Mouse (Mus musculus) G1E (cell line): ENCODE data around the gene Zfp593. TPM values are rescaled to one million over a fixed set of nuclear protein-coding genes. Genes with fewer than 3 reads are reported as not detected.

Source experiments
- ATAC-seq: 2 replicates; pipeline ENCODE4 v1.8.0; 2016; ENCODE audit warnings: mild to moderate bottlenecking; ENCODE audit not compliant: insufficient number of reproducible peaks, poor library complexity, low FRiP score, severe bottlenecking; ENCODE audit errors: extremely low read depth
- DNase-seq: peaks from one replicate; pipeline ENCODE4 v3.0.0; 2012; ENCODE audit warnings: low spot score
- H3K27me3 ChIP-seq: 2 replicates; pipeline ENCODE4 v1.6.1; 2012; ENCODE audit warnings: mild to moderate bottlenecking, low read length, inconsistent platforms; ENCODE audit not compliant: insufficient read depth
- H3K36me3 ChIP-seq: replicated peaks from 2 replicates; pipeline ENCODE3; 2012; ENCODE audit warnings: mild to moderate bottlenecking, inconsistent platforms
- H3K4me1 ChIP-seq: 2 replicates; pipeline ENCODE4 v1.6.1; 2012; ENCODE audit warnings: low read depth, low read length, inconsistent platforms, mixed read lengths; ENCODE audit not compliant: insufficient read depth
- H3K4me3 ChIP-seq: 2 replicates; pipeline ENCODE4 v1.5.1; 2012; ENCODE audit warnings: low read depth, mild to moderate bottlenecking, inconsistent platforms, low read length, moderate library complexity, mixed read lengths
- H3K9me3 ChIP-seq: replicated peaks from 2 replicates; pipeline ENCODE4 v1.6.1; 2012; ENCODE audit warnings: inconsistent platforms
- CTCF ChIP-seq: IDR thresholded peaks from 2 replicates; pipeline ENCODE4 v1.5.1; 2012; ENCODE audit warnings: low read depth, low read length, inconsistent platforms, mixed read lengths
- GATA1 ChIP-seq: IDR thresholded peaks from 2 replicates; pipeline ENCODE4 v1.6.1; 2012; ENCODE audit warnings: borderline replicate concordance, low read length, inconsistent platforms, mixed read lengths
- GATA2 ChIP-seq: IDR thresholded peaks from 2 replicates; pipeline ENCODE4 v1.6.1; 2012; ENCODE audit warnings: low read depth, low read length, inconsistent platforms, borderline replicate concordance
- POLR2AphosphoS5 ChIP-seq: IDR thresholded peaks from 2 replicates; pipeline ENCODE4 v1.6.1; 2012; ENCODE audit warnings: low read depth, low read length, inconsistent platforms; ENCODE audit not compliant: insufficient replicate concordance
- TAL1 ChIP-seq: conservative IDR thresholded peaks from 2 replicates; pipeline ENCODE4 v1.6.1; 2012; ENCODE audit warnings: low read depth, low read length, inconsistent platforms, mixed read lengths
- polyA plus RNA-seq: library from polyadenylated mRNA; stranded (reverse); fragments of >175 nt; gene quantifications from 2 replicates; pipeline ENCODE4 v1.2.3, GENCODE M21; 2012
- total RNA-seq, 2 experiments: library from RNA; stranded (forward) in 1 of 2; stranded (reverse) in 1 of 2; fragments of 200-1000 nt in 1 of 2; fragments of >200 nt in 1 of 2; fragmentation: Nextera tagmentation in 1 of 2; gene quantifications; 2 replicates each; pipeline ENCODE4 v1.2.3; 2014 to 2017

Zfp593 gene
- total and polyA plus RNA-seq, 3 experiments = 9.8 to 41.8 (median 10.2) TPM

DNA sequence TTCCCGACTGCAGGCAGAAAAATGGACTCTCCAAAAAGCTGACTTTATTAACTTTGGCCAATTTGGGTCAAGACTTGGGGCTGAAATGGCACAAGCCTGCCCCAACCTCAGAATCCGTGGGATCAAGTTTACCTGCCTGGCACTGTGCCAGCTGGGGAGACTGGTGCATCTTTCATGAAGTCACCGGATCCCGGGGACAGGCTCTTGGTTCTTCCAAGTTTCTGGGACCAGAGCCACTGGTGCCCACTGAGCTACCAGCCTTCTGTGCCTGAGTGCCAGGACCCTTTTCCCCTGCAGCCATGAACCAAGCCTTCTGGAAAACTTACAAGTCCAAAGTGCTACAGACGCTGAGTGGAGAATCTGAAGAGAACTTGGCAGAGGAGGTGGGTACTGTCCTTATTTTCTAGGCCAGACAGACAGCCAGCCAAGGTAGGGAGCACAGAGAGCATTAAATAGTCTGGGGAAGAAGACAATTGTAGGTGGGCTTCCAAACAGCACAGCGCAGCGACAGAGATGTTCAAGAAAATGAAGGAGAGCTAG lies 1.4 kb upstream of the Zfp593 start, which contains the start of gene Gm30191:
Gene Gm30191 (plus strand): TSS at position 217 of the 540 bp plus-strand sequence.
- no peak for TF ChIP-seq TAL1
- TF ChIP-seq GATA1 = no peak
- no peak for TF ChIP-seq CTCF
- TF ChIP-seq GATA2 = no peak
- TF ChIP-seq POLR2AphosphoS5 = no peak
- peaks cover 10% of the 10 kb centered on the region for H3K9me3 ChIP-seq
- H3K4me1 ChIP-seq = peaks cover 48% of the 10 kb centered on the region
- H3K27me3 ChIP-seq = peaks cover 58% of the 10 kb centered on the region
- peaks cover 20% of the 10 kb centered on the region for H3K36me3 ChIP-seq
- H3K4me3 ChIP-seq = peak within 1 kb of the TSS; percentile 86; the same call in 1 of the 2 replicates
- ATAC-seq (no peak), DNase-seq (no peak)

- TF ChIP-seq GATA1 = no peak
- TF ChIP-seq GATA2 = no peak
- peaks cover 5% of the 10 kb centered on the region for H3K9me3 ChIP-seq
- no peak overlapping the region for H3K4me3 ChIP-seq
- H3K4me1 ChIP-seq = peaks cover 42% of the 10 kb centered on the region
- ATAC-seq (no peak), DNase-seq (no peak)
- H3K27me3 ChIP-seq = peaks cover 52% of the 10 kb centered on the region
- H3K36me3 ChIP-seq = peaks cover 20% of the 10 kb centered on the region
Measured at GRCm38 (mm10) chr4:134246256-134246655, 864 bp upstream of the Zfp593 start.

DNA sequence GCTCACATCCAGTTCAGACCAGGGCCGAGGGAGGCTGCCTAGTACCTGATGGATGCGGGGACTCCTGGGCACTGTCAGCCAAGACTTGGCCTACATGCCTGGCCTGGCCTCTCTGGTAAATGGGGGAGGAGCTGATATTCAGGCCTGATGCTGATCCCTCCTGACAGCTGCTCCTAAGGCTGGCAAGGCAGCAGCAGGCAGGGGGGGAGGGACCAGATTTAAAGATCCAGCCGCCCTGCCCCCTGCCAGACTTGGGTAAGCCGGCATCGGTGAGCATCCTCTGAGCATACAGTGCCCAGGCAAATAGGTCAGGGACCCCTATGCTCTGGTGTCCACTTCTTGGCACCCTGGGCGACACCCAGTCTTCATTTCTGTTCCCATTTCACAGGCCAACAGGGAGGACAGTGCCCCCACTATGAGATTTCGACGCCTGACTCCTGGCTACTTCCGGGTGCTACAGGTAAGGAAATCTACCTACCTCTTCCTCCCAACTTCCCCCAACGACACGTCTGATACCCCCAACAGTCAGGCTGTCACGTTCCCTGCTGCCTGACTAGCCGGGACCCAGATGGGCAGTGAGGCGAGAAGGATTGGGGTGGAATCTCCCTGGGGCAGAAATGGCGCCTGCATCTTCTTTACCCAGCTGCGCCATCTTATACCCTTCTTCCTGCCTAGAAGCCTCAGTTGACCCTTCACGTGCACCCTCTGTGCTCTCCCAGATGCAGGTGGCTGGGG lies 1.7 kb downstream of the Zfp593 start, which contains the start of gene E130218I03Rik:
Gene E130218I03Rik (plus strand): TSS at position 147 of the 735 bp plus-strand sequence.
- DNase-seq (no peak), ATAC-seq (no peak)
- Histone ChIP-seq H3K4me3 (peak within 1 kb of the TSS; percentile 86), H3K9me3 (no peaks in the 10 kb centered on the region), H3K36me3 (peaks cover 20% of the 10 kb centered on the region), H3K27me3 (peaks cover 30% of the 10 kb centered on the region), H3K4me1 (peaks cover 30% of the 10 kb centered on the region)
- TF ChIP-seq GATA1 = no peak
- TF ChIP-seq CTCF = no peak
- no peak for TF ChIP-seq GATA2
- no peak for TF ChIP-seq POLR2AphosphoS5
- TF ChIP-seq TAL1 = no peak

DNA sequence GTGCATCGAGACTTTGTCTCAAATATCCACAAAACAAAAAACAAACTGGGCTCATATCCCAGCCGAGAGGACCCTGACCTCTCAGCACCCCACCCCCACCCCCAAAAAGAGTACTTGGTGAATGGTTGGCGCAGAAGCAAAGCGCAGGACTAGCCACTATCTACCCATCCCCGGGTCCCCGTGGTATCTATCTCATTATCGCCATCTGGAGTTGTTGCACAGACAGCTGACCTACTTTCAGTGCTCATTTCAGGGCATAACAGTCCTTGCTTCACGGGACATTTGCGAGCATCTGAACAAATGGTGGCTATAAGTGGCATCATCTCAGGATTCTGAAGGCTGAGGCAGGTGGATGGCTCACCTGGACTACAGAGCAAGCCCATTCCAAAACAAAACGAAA lies 6.7 kb downstream of the Zfp593 start:
- Histone ChIP-seq H3K4me3 (no peak overlapping the region), H3K27me3 (peaks cover 50% of the 10 kb centered on the region), H3K9me3 (no peaks in the 10 kb centered on the region), H3K4me1 (peaks cover 22% of the 10 kb centered on the region), H3K36me3 (peaks cover 10% of the 10 kb centered on the region)
- DNase-seq (no peak), ATAC-seq (no peak)
- TF ChIP-seq POLR2AphosphoS5 (no peak), CTCF (no peak), TAL1 (no peak)

DNA sequence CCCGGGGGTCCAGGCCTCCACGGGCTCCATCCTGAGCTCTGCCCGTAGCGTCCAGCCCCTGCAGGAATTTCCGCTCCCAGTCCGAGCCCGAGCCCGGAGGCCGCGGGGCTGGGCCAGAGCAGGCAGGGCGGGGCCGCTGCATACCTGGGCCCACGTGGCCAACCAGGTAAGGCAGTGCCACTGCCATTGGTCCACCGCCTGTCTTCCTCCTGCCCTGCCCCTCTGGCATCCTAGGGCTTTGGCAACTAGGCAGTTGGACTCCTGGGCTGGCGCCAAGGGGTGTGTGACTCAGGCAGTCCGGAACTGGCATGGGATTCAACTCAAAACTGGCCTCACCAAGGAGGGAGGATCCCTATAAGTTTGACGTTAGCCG lies 7.1 kb downstream of the Zfp593 start, which contains the start of gene Cnksr1:
Gene Cnksr1 (minus strand): TSS at position 121 of the 373 bp plus-strand sequence.
- peaks cover 54% of the 10 kb centered on the region for H3K27me3 ChIP-seq
- DNase-seq = no peak

DNA sequence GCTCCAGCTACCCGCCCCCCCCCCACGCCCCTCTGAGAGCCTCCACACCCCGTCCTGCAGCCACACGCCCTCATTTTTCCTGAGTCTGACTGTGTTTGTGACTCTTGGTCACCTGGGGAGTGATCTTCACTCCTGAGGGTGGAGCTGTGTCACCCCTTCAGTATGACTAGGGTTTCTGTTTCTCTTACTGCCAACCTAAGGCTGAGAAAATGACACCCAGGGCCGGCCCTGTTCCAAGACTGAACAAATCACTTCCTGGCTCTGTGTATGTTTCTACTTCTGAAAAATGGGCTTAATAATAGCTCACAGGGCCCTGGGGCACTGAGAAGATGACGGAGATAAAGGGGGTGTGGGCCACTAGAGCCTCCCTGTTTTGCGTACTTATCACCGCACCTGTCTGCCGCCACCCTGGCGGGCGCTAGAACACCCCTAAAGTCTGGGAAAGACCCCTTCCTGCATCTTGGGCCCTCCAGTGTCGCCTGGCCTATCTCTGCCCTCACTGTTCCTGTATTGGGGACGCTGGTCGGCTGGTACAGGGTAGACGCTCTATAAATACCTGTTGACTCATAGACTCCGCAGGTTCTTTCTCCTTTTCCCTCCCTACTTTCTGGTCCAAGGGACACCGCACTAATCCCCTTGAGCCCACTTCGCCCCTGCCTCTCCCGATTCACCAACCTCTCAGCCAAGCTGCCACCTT lies 7.7 kb downstream of the Zfp593 start:
- Histone ChIP-seq H3K9me3 (no peaks in the 10 kb centered on the region), H3K36me3 (peaks cover 3% of the 10 kb centered on the region), H3K27me3 (peaks cover 59% of the 10 kb centered on the region), H3K4me3 (no peak overlapping the region), H3K4me1 (peaks cover 18% of the 10 kb centered on the region)
- TF ChIP-seq GATA2 (no peak), POLR2AphosphoS5 (no peak), GATA1 (no peak), CTCF (no peak), TAL1 (no peak)
- DNase-seq (no peak), ATAC-seq (no peak)

More for the DNA sequence above, 7.1 kb downstream of the Zfp593 start, which contains the start of gene Cnksr1:
- no peak for ATAC-seq
- no peaks in the 10 kb centered on the region for H3K9me3 ChIP-seq
- peaks cover 18% of the 10 kb centered on the region for H3K4me1 ChIP-seq
- H3K4me3 ChIP-seq = no peak within 1 kb of the TSS
- peaks cover 6% of the 10 kb centered on the region for H3K36me3 ChIP-seq
- TF ChIP-seq GATA1 = no peak
- no peak for TF ChIP-seq CTCF
- TF ChIP-seq GATA2 = no peak
- no peak for TF ChIP-seq POLR2AphosphoS5
